Mouse (Mus musculus): Measurements from ENCODE around the gene Ndufaf3. TPM values are rescaled to one million over a fixed set of nuclear protein-coding genes. Genes with fewer than 3 reads are reported as not detected.

Gene Ndufaf3
- polyA plus RNA-seq, 1 experiment: 23.0 TPM

GRCm38 (mm10) chr9:108559169-108559568 lies 8.1 kb downstream of the Ndufaf3 start:
- no peak for TF ChIP-seq POLR2A (IDR thresholded peaks at IDR 0.05; ENCODE audit: borderline replicate concordance, control insufficient read depth, low read depth, low read length)
- no peak for TF ChIP-seq CTCF (IDR thresholded peaks at IDR 0.05; ENCODE audit: control insufficient read depth, insufficient read depth, low read length)
- Histone ChIP-seq H3K4me1 (ENCODE audit: control insufficient read depth, insufficient read depth, low read length) (no peaks in the 10 kb centered on the region; the same call in 1 of the 2 replicates), H3K27ac (ENCODE audit: control insufficient read depth, insufficient read depth, low read depth, low read length, poor library complexity) (no peak overlapping the region), H3K4me3 (replicated peaks; ENCODE audit: control insufficient read depth, low read depth, low read length) (no peak overlapping the region)
- 90% methylated on average over 4 of the region's 4 CpGs for WGBS

- no peaks in the 10 kb centered on the region for H3K4me1 ChIP-seq (ENCODE audit: control insufficient read depth, insufficient read depth, low read length)
- TF ChIP-seq CTCF (IDR thresholded peaks at IDR 0.05; ENCODE audit: control insufficient read depth, insufficient read depth, low read length): no peak
- no peak for TF ChIP-seq POLR2A (IDR thresholded peaks at IDR 0.05; ENCODE audit: borderline replicate concordance, control insufficient read depth, low read depth, low read length)
- no peak overlapping the region for H3K4me3 ChIP-seq (replicated peaks; ENCODE audit: control insufficient read depth, low read depth, low read length)
- 86% methylated on average over 1 of the region's 1 CpGs for WGBS
- no peak overlapping the region for H3K27ac ChIP-seq (ENCODE audit: control insufficient read depth, insufficient read depth, low read depth, low read length, poor library complexity)
Observed at GRCm38 (mm10) chr9:108546875-108547274, 20.4 kb downstream of the Ndufaf3 start.

- H3K4me1 ChIP-seq (ENCODE audit: control insufficient read depth, insufficient read depth, low read length): no peaks in the 10 kb centered on the region
- 96% methylated on average over 3 of the region's 3 CpGs for WGBS
- no peak for TF ChIP-seq CTCF (IDR thresholded peaks at IDR 0.05; ENCODE audit: control insufficient read depth, insufficient read depth, low read length)
- no peak for TF ChIP-seq POLR2A (IDR thresholded peaks at IDR 0.05; ENCODE audit: borderline replicate concordance, control insufficient read depth, low read depth, low read length)
- H3K4me3 ChIP-seq (replicated peaks; ENCODE audit: control insufficient read depth, low read depth, low read length): no peak overlapping the region
- no peak overlapping the region for H3K27ac ChIP-seq (ENCODE audit: control insufficient read depth, insufficient read depth, low read depth, low read length, poor library complexity)
Observed at GRCm38 (mm10) chr9:108545986-108546385, 21.2 kb downstream of the Ndufaf3 start.

GRCm38 (mm10) chr9:108540846-108541245 lies 26.4 kb downstream of the Ndufaf3 start:
- Histone ChIP-seq H3K27ac (ENCODE audit: control insufficient read depth, insufficient read depth, low read depth, low read length, poor library complexity) (no peak overlapping the region), H3K4me3 (replicated peaks; ENCODE audit: control insufficient read depth, low read depth, low read length) (no peak overlapping the region), H3K4me1 (ENCODE audit: control insufficient read depth, insufficient read depth, low read length) (no peaks in the 10 kb centered on the region)
- no peak for TF ChIP-seq CTCF (IDR thresholded peaks at IDR 0.05; ENCODE audit: control insufficient read depth, insufficient read depth, low read length)
- TF ChIP-seq POLR2A (IDR thresholded peaks at IDR 0.05; ENCODE audit: borderline replicate concordance, control insufficient read depth, low read depth, low read length): no peak

- WGBS: 92% methylated on average over 1 of the region's 1 CpGs
- no peak overlapping the region for H3K27ac ChIP-seq (ENCODE audit: control insufficient read depth, insufficient read depth, low read depth, low read length, poor library complexity)
- no peaks in the 10 kb centered on the region for H3K4me1 ChIP-seq (ENCODE audit: control insufficient read depth, insufficient read depth, low read length)
- TF ChIP-seq CTCF (IDR thresholded peaks at IDR 0.05; ENCODE audit: control insufficient read depth, insufficient read depth, low read length): no peak
- no peak for TF ChIP-seq POLR2A (IDR thresholded peaks at IDR 0.05; ENCODE audit: borderline replicate concordance, control insufficient read depth, low read depth, low read length)
- no peak overlapping the region for H3K4me3 ChIP-seq (replicated peaks; ENCODE audit: control insufficient read depth, low read depth, low read length)
Observed at GRCm38 (mm10) chr9:108531496-108531895, 35.7 kb downstream of the Ndufaf3 start.

- no peak overlapping the region for H3K27ac ChIP-seq (ENCODE audit: control insufficient read depth, insufficient read depth, low read depth, low read length, poor library complexity)
- TF ChIP-seq POLR2A (IDR thresholded peaks at IDR 0.05; ENCODE audit: borderline replicate concordance, control insufficient read depth, low read depth, low read length): no peak
- TF ChIP-seq CTCF (IDR thresholded peaks at IDR 0.05; ENCODE audit: control insufficient read depth, insufficient read depth, low read length): no peak
- WGBS: 89% methylated on average over 1 of the region's 1 CpGs
- no peaks in the 10 kb centered on the region for H3K4me1 ChIP-seq (ENCODE audit: control insufficient read depth, insufficient read depth, low read length)
- H3K4me3 ChIP-seq (replicated peaks; ENCODE audit: control insufficient read depth, low read depth, low read length): no peak overlapping the region
Observed at GRCm38 (mm10) chr9:108530954-108531353, 36.3 kb downstream of the Ndufaf3 start.

GRCm38 (mm10) chr9:108525400-108525799 lies 41.8 kb downstream of the Ndufaf3 start:
- H3K4me3 ChIP-seq (replicated peaks; ENCODE audit: control insufficient read depth, low read depth, low read length): no peak overlapping the region
- no peaks in the 10 kb centered on the region for H3K4me1 ChIP-seq (ENCODE audit: control insufficient read depth, insufficient read depth, low read length)
- no peak overlapping the region for H3K27ac ChIP-seq (ENCODE audit: control insufficient read depth, insufficient read depth, low read depth, low read length, poor library complexity)
- no peak for TF ChIP-seq CTCF (IDR thresholded peaks at IDR 0.05; ENCODE audit: control insufficient read depth, insufficient read depth, low read length)
- no peak for TF ChIP-seq POLR2A (IDR thresholded peaks at IDR 0.05; ENCODE audit: borderline replicate concordance, control insufficient read depth, low read depth, low read length)
- 59% methylated on average over 3 of the region's 3 CpGs for WGBS

GRCm38 (mm10) chr9:108523341-108523740 lies 43.9 kb downstream of the Ndufaf3 start:
- TF ChIP-seq POLR2A (IDR thresholded peaks at IDR 0.05; ENCODE audit: borderline replicate concordance, control insufficient read depth, low read depth, low read length) (no peak), CTCF (IDR thresholded peaks at IDR 0.05; ENCODE audit: control insufficient read depth, insufficient read depth, low read length) (no peak)
- H3K4me1 ChIP-seq (ENCODE audit: control insufficient read depth, insufficient read depth, low read length): no peaks in the 10 kb centered on the region
- 93% methylated on average over 4 of the region's 4 CpGs for WGBS
- no peak overlapping the region for H3K4me3 ChIP-seq (replicated peaks; ENCODE audit: control insufficient read depth, low read depth, low read length)
- H3K27ac ChIP-seq (ENCODE audit: control insufficient read depth, insufficient read depth, low read depth, low read length, poor library complexity): no peak overlapping the region

GRCm38 (mm10) chr9:108521604-108522003 lies 45.6 kb downstream of the Ndufaf3 start:
- 64% methylated on average over 2 of the region's 2 CpGs for WGBS
- no peaks in the 10 kb centered on the region for H3K4me1 ChIP-seq (ENCODE audit: control insufficient read depth, insufficient read depth, low read length)
- TF ChIP-seq POLR2A (IDR thresholded peaks at IDR 0.05; ENCODE audit: borderline replicate concordance, control insufficient read depth, low read depth, low read length) (no peak), CTCF (IDR thresholded peaks at IDR 0.05; ENCODE audit: control insufficient read depth, insufficient read depth, low read length) (no peak)

More at GRCm38 (mm10) chr9:108521604-108522003, 45.6 kb downstream of the Ndufaf3 start:
- Histone ChIP-seq H3K4me3 (replicated peaks; ENCODE audit: control insufficient read depth, low read depth, low read length) (no peak overlapping the region), H3K27ac (ENCODE audit: control insufficient read depth, insufficient read depth, low read depth, low read length, poor library complexity) (no peak overlapping the region)
